Mouse (Mus musculus) midbrain, embryonic 13.5 days (tissue): Measurements from ENCODE around the gene Nsun6. TPM values are rescaled to one million over a fixed set of nuclear protein-coding genes. Genes with fewer than 3 reads are reported as not detected.

ENCODE experiments used
- ATAC-seq: fragments of 200-750 bp; cut with Nextera tagmentation; 2 replicates; pipeline ENCODE4 v1.8.0; 2017; ENCODE audit warnings: mild to moderate bottlenecking, moderate TSS enrichment, moderate library complexity
- H3K27ac ChIP-seq: fragments of 300-500 bp; sonication (generic); 2 replicates; pipeline ENCODE4 v1.5.1; 2015; ENCODE audit warnings: inconsistent platforms, mild to moderate bottlenecking, moderate library complexity
- H3K27me3 ChIP-seq: fragments of 300-500 bp; sonication (generic); 2 replicates; pipeline ENCODE4 v1.6.1; 2015; ENCODE audit warnings: mild to moderate bottlenecking, inconsistent platforms
- H3K36me3 ChIP-seq: fragments of 300-500 bp; sonication (generic); 2 replicates; pipeline ENCODE4 v1.6.1; 2015; ENCODE audit warnings: mild to moderate bottlenecking, inconsistent platforms
- H3K4me1 ChIP-seq: fragments of 300-500 bp; sonication (generic); replicated peaks from 2 replicates; pipeline ENCODE4 v1.6.1; 2015; ENCODE audit warnings: inconsistent platforms
- H3K4me2 ChIP-seq: fragments of 300-500 bp; sonication (generic); replicated peaks from 2 replicates; pipeline ENCODE4 v1.6.1; 2015; ENCODE audit warnings: moderate library complexity, mild to moderate bottlenecking, inconsistent platforms
- H3K4me3 ChIP-seq: fragments of 300-500 bp; sonication (generic); replicated peaks from 2 replicates; pipeline ENCODE4 v1.5.1; 2015; ENCODE audit warnings: mild to moderate bottlenecking, inconsistent platforms
- H3K9ac ChIP-seq: fragments of 300-500 bp; sonication (generic); replicated peaks from 2 replicates; pipeline ENCODE4 v1.6.1; 2015; ENCODE audit warnings: mild to moderate bottlenecking, inconsistent platforms
- H3K9me3 ChIP-seq: fragments of 300-500 bp; sonication (generic); 2 replicates; pipeline ENCODE4 v1.6.1; 2016; ENCODE audit warnings: mild to moderate bottlenecking, inconsistent platforms
- WGBS: fragments of 180-500 bp; shearing (Covaris S2); methylation state at CpG from one replicate; pipeline ENCODE4 v1.1.7; 2015; 5-methylcytosine and 5-hydroxymethylcytosine counted together
- polyA plus RNA-seq: library from polyadenylated mRNA; unstranded; fragments of >200 nt; fragmentation: Nextera tagmentation; extraction: Ambion mirVana; gene quantifications from 2 replicates; pipeline ENCODE4 v1.2.1, GENCODE M21; 2015

The Nsun6 gene
- polyA plus RNA-seq, 1 experiment from 2014 or later, result 14.1 TPM

DNA sequence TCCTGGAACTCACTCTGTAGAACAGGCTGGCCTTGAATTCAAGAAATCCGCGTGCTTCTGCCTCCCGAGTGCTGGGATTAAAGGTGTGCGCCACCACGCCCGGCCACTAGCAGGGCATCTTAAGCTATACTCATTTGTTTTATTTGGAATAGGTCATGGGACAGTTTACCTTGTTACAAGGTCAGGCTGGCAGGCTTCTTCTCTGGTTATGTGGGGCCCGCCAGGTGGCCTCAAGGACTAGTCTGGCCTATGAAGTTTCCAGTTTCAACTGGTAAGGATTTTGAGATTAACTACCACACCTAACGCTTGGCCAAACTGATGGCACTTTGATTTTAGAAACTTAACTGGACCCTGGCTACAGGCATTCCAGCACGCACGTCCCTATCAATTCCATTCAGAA lies 373 bp downstream of the Nsun6 start:
- peak overlapping the region; percentile 86 for H3K27ac ChIP-seq
- no peaks in the 10 kb centered on the region for H3K36me3 ChIP-seq
- peak overlapping the region; percentile 67; the same call in 1 of the 2 replicates for H3K9ac ChIP-seq
- no peak for ATAC-seq
- peaks cover 40% of the 10 kb centered on the region for H3K4me1 ChIP-seq
- WGBS, result 25% methylated on average over 10 of the region's 10 CpGs
- H3K4me2 ChIP-seq, result peak overlapping the region; percentile 57
- H3K4me3 ChIP-seq, result peak overlapping the region; percentile 74
- H3K9me3 ChIP-seq, result no peaks in the 10 kb centered on the region
- H3K27me3 ChIP-seq, result no peaks in the 10 kb centered on the region

DNA sequence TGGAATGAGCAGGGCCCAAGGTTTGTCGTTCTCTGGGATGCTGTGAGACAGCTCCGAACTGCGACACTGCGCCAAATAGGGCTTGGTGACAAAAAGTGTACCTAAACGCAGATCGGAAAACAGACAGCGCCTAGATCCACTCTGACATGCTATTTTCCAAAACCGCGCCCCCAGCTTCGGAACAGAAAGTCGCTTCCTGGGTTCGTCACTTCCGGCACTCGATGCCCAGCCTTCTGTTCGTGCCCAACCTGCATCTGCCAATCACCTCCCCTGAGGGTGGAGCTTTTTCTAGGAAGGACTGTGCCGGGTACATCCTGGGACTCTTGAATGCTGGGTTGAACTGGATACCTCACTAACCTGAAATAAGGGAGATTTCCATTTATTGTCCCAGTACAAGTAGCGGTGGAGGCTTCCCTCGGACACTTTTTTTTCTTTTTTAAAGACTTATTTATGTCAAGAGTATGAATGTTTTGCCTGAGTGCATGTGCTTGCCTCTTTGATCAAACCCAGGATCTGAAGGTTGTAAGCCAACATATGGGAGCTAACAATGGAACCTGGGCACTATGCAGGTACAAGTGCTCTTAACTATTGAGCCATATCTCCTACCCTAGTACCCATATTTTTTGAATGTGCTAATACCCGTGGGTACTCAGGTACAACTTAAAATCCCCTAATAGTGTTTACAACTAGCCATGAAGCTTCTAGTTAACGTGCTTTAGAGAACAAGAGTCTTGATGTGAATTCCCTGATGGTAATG lies 5.6 kb downstream of the Nsun6 start, which contains the start of gene Arl5b:
Gene Arl5b (plus strand): TSS at position 279 of the 757 bp plus-strand sequence.
- Histone ChIP-seq H3K4me3 (peak within 1 kb of the TSS; percentile 68), H3K4me1 (peaks cover 21% of the 10 kb centered on the region), H3K36me3 (peaks cover 3% of the 10 kb centered on the region; the same call in 1 of the 2 replicates), H3K9me3 (no peaks in the 10 kb centered on the region), H3K9ac (peak within 1 kb of the TSS; percentile 72), H3K4me2 (peak within 1 kb of the TSS; percentile 63), H3K27ac (no peak within 1 kb of the TSS), H3K27me3 (no peaks in the 10 kb centered on the region)
- ATAC-seq, result peak; percentile 99
- WGBS, result 10% methylated on average over 20 of the region's 20 CpGs

DNA sequence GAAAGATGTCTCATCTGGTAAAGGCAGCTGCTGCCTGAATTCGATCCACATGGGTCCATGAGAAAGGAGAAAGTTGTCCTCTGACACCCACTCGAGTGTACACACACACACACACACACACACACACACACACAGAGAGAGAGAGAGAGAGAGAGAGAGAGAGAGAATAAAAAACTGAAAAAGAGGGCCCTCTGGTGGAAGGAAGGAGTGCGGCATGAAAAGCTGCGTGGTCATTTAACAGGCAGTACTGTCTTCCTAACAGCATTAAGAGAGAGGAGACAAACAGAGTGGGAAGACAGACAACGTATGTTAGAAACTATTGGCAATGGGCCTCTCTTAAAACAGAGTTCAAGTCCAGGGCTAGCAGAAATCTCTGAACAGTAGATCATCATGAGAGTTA lies 14.5 kb downstream of the Nsun6 start:
- Histone ChIP-seq H3K27ac (no peak overlapping the region), H3K4me1 (no peaks in the 10 kb centered on the region), H3K4me2 (no peak overlapping the region), H3K9ac (no peak overlapping the region), H3K27me3 (no peaks in the 10 kb centered on the region), H3K9me3 (no peaks in the 10 kb centered on the region), H3K4me3 (no peak overlapping the region), H3K36me3 (peaks cover 18% of the 10 kb centered on the region)
- whole genome bisulfite sequencing, result 61% methylated on average over 5 of the region's 5 CpGs
- ATAC-seq, result no peak

DNA sequence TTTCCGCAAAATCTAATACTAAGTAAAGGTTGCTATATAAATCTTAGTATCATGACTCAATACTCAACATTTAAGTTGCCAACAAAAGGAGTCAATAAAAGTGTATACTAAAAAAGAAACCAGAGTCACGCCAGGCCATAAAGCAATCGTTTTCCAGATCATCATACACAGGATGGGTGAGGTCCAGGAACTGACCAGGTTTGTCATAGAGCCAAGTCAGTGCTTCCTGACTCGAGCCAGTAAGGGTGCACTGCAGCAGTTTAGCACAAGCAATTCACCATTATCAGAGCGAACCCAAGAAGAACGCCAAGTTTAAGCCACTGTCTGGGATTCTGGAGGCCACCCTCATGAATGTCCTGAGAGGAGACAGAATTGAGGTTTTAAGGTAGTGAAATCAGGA lies 16.2 kb downstream of the Nsun6 start:
- Histone ChIP-seq H3K4me3 (no peak overlapping the region), H3K27me3 (no peaks in the 10 kb centered on the region), H3K4me2 (no peak overlapping the region), H3K9ac (no peak overlapping the region), H3K36me3 (peaks cover 17% of the 10 kb centered on the region), H3K4me1 (no peaks in the 10 kb centered on the region), H3K27ac (no peak overlapping the region), H3K9me3 (no peaks in the 10 kb centered on the region)
- 93% methylated on average over 6 of the region's 6 CpGs for WGBS
- ATAC-seq, result no peak

DNA sequence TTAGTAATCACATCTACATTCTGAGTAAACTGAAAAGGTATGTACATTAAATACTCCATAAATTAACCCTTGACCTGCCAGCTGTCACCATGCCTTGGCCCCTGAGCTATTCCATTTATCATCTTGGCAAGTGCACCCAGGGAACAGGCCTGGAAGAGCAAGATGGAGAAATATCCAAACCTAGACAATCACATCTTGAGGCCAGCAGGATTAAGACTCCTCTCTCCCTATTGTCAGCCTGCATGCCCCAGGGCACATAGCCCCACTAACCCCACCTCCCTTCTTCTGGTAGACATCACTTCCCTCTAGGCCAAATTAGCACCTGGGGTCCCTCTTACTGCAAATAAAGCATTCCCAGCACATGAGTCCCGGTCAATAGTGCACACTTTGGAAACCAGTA lies 27.1 kb downstream of the Nsun6 start:
- Histone ChIP-seq H3K27me3 (no peaks in the 10 kb centered on the region), H3K4me3 (no peak overlapping the region), H3K27ac (no peak overlapping the region), H3K4me1 (no peaks in the 10 kb centered on the region), H3K36me3 (peaks cover 13% of the 10 kb centered on the region), H3K9me3 (no peaks in the 10 kb centered on the region), H3K4me2 (no peak overlapping the region), H3K9ac (no peak overlapping the region)
- 89% methylated on average over 1 of the region's 1 CpGs for WGBS
- ATAC-seq, result no peak

DNA sequence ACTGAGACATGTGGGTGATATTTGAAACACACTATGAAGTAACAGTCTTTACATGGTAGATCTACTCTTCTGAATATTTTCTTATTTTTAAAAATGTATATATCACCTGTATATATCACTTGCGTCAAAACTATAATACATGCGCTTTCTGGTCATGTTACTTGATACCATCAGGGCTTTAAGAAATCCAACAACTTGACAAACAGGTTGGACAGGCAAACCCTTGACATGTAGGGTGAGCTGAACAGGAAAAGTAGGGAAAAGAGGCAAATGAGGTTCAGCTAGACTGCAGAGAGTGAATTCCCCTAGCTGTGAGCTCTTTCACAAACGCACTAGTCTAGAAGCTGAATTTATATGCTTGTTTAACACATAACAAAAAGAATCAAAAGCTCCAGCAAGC lies 28.1 kb downstream of the Nsun6 start:
- H3K9me3 ChIP-seq, result no peaks in the 10 kb centered on the region
- no peak overlapping the region for H3K9ac ChIP-seq
- H3K4me1 ChIP-seq, result no peaks in the 10 kb centered on the region
- no peak overlapping the region for H3K4me3 ChIP-seq
- 96% methylated on average over 3 of the region's 3 CpGs for WGBS
- no peak for ATAC-seq
- H3K27me3 ChIP-seq, result no peaks in the 10 kb centered on the region
- no peak overlapping the region for H3K4me2 ChIP-seq
- peaks cover 10% of the 10 kb centered on the region for H3K36me3 ChIP-seq
- no peak overlapping the region for H3K27ac ChIP-seq

DNA sequence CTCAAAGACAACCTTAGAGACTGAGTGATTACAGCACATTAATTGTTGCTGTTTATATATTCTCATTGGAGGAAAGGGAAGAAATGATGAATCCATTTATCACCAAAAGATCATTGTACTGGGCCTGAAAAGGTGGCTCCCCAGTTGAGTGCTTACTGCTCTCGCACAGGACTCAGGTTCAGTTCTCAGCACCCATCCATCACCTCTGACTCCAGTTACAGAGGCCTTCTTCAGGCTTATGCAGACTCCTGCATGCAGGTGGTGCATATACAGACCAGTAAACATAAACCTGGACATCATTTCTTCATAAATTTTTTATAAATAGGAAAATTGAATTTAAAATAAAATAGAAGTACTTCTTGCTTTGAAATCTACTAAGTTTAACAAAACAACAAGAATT lies 46.8 kb downstream of the Nsun6 start:
- no peak overlapping the region for H3K4me3 ChIP-seq
- no peak overlapping the region for H3K27ac ChIP-seq
- peaks cover 27% of the 10 kb centered on the region for H3K36me3 ChIP-seq
- H3K9me3 ChIP-seq, result no peaks in the 10 kb centered on the region
- no peaks in the 10 kb centered on the region for H3K4me1 ChIP-seq
- H3K9ac ChIP-seq, result no peak overlapping the region
- no peak for ATAC-seq
- H3K27me3 ChIP-seq, result no peaks in the 10 kb centered on the region
- 94% methylated on average over 1 of the region's 1 CpGs for WGBS
- no peak overlapping the region for H3K4me2 ChIP-seq

DNA sequence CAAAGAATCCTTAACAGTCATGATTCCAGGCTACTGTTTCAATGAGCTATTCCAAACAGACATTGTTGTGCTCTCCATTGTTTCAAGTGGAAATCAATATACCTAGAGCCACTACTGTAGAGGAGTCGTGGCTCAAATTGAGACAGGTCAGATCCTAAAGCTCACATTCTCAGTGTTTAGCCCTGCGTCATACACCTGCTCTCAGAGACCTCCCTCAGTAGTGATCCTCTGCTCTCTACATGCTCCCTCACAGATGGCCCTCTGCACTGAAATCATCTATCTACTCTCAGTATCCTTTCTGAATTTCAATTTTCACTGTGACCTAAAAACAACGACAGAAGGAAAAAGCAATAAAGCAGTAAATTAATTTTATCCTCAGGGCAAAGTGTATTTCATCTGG lies 47.3 kb downstream of the Nsun6 start:
- Histone ChIP-seq H3K27ac (no peak overlapping the region), H3K4me2 (no peak overlapping the region), H3K27me3 (no peaks in the 10 kb centered on the region), H3K4me3 (no peak overlapping the region), H3K36me3 (peaks cover 27% of the 10 kb centered on the region), H3K9me3 (no peaks in the 10 kb centered on the region), H3K9ac (no peak overlapping the region), H3K4me1 (no peaks in the 10 kb centered on the region)
- ATAC-seq, result no peak
- WGBS, result 81% methylated on average over 3 of the region's 3 CpGs

DNA sequence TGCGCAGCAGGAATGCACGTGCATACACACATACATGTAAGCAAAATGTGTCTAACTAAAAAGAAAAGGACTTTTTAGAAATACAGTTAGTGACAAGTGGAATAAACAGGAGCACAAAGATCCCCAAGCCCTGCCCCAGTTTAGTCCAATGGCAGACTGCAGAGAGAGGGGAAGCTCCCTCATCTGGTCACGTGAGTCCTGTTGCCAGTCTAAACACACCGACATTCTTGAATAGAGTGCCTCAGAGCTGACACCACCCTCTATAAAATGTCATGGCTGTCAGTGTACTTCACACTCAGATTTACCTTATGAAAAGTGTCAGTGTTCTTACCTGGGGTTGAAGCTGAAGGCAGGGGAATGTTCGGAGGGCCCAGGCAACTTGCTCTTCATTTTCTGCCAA lies 57.0 kb downstream of the Nsun6 start:
- no peak overlapping the region for H3K4me3 ChIP-seq
- H3K9me3 ChIP-seq, result no peaks in the 10 kb centered on the region
- H3K27ac ChIP-seq, result no peak overlapping the region
- H3K27me3 ChIP-seq, result no peaks in the 10 kb centered on the region
- peaks cover 15% of the 10 kb centered on the region; the same call in 1 of the 2 replicates for H3K36me3 ChIP-seq
- H3K4me1 ChIP-seq, result no peaks in the 10 kb centered on the region
- ATAC-seq, result no peak
- H3K9ac ChIP-seq, result no peak overlapping the region
- no peak overlapping the region for H3K4me2 ChIP-seq
- WGBS, result 88% methylated on average over 5 of the region's 5 CpGs

DNA sequence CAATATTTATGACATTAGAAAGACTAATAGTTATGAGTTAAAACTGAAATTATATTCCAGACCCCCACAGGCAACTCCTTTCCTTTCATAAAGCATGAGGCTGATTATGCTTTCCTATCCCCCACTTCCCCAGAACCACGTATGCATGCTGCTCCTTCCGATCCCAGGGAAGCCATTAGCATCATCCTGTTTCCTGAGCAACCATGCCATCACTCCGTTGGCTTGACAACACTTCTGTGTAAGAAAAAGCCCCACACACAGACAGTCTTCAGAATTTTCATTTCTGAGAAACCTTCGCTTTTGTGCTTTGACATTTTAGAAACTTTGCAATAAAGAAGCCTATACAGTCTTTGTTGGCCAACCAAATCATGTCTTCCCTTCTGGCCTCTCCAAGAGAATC lies 58.8 kb downstream of the Nsun6 start:
- Histone ChIP-seq H3K27me3 (no peaks in the 10 kb centered on the region), H3K36me3 (peaks cover 20% of the 10 kb centered on the region), H3K9ac (no peak overlapping the region), H3K4me2 (no peak overlapping the region), H3K27ac (no peak overlapping the region), H3K4me3 (no peak overlapping the region), H3K4me1 (no peaks in the 10 kb centered on the region), H3K9me3 (no peaks in the 10 kb centered on the region)
- no peak for ATAC-seq
- WGBS, result 68% methylated on average over 4 of the region's 4 CpGs

DNA sequence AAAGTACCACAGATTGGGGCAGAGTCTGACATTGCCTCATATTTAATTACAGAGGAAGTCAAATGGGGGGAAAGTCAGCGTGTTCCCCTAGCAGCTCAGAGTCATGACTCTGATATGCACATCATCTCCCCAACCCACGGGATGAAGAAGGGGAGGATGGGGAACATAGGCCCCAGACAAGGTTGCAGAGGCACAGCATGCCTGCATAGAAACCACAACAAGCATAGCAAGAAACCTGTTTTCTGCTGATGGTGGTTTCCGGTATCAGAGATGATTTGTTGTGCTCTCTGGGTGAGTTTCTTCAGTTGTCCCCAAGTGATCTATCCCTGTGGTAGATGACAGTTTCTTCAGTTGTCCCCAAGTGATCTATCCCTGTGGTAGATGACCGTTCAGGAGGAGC lies 62.3 kb downstream of the Nsun6 start:
- H3K4me2 ChIP-seq, result no peak overlapping the region
- WGBS, result 97% methylated on average over 4 of the region's 4 CpGs

DNA sequence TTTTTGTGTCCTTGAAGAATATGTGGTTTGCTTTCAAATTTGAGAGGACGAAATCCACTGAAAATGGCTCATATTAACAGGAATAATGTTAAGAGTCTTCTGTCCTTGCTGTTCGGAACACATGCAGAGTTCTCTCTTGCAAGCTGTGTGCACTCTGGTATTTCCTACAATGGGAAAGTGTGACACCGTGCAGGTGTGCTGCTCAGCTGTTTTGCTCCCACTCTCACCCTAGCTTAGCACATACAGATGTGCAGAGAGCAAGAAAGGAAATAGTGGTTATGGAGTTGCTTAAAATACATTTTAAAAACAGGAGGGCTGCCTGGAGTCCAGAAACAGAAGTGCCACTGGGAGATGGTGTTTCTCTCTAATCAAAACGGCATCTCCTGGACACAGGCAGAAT lies 65.5 kb downstream of the Nsun6 start:
- no peaks in the 10 kb centered on the region for H3K27me3 ChIP-seq

More for the DNA sequence above, 62.3 kb downstream of the Nsun6 start:
- Histone ChIP-seq H3K27ac (no peak overlapping the region), H3K4me3 (no peak overlapping the region), H3K36me3 (peaks cover 13% of the 10 kb centered on the region), H3K27me3 (no peaks in the 10 kb centered on the region), H3K9ac (no peak overlapping the region), H3K4me1 (no peaks in the 10 kb centered on the region), H3K9me3 (no peaks in the 10 kb centered on the region)
- no peak for ATAC-seq

DNA sequence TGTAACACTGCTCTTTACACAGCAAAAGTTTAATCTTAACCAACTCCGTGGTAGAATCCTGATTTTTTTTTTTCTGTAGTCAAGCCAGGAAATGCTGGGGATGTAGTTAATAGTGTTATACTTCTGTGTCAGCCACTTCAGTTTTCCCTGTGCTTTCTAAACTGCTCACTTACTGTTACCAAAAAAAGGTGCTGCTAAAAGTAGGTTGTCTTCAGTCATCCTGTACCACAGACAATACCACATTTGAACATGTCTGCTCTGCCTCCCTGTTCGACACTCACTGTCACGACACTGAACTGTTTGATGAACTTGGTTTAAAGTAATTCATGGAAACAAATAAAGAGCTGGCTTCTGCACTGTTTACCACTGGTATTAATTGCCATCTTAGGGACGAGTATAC lies 66.4 kb downstream of the Nsun6 start:
- no peak overlapping the region for H3K9ac ChIP-seq
- no peaks in the 10 kb centered on the region for H3K4me1 ChIP-seq
- H3K36me3 ChIP-seq, result peaks cover 15% of the 10 kb centered on the region
- no peak overlapping the region for H3K4me3 ChIP-seq
- no peaks in the 10 kb centered on the region for H3K27me3 ChIP-seq
- H3K27ac ChIP-seq, result no peak overlapping the region
- no peak overlapping the region for H3K4me2 ChIP-seq
- ATAC-seq, result no peak
- 88% methylated on average over 4 of the region's 4 CpGs for WGBS
- H3K9me3 ChIP-seq, result no peaks in the 10 kb centered on the region

More for the DNA sequence above, 65.5 kb downstream of the Nsun6 start:
- Histone ChIP-seq H3K4me3 (no peak overlapping the region), H3K36me3 (peaks cover 14% of the 10 kb centered on the region), H3K9me3 (no peaks in the 10 kb centered on the region), H3K4me2 (no peak overlapping the region), H3K9ac (no peak overlapping the region), H3K27ac (no peak overlapping the region), H3K4me1 (no peaks in the 10 kb centered on the region)
- ATAC-seq, result no peak
- 89% methylated on average over 4 of the region's 4 CpGs for WGBS
